Mouse (Mus musculus) kidney, adult 2 months (tissue): ENCODE results near the gene Calml4.

Experiments used
- CTCF ChIP-seq: fragments of 200-500 bp; conservative IDR thresholded peaks from 2 replicates; pipeline ENCODE4 v1.5.1; 2011; ENCODE audit warnings: low read depth, mild to moderate bottlenecking, control low read depth, low read length, moderate library complexity, mixed read lengths; ENCODE audit not compliant: insufficient read depth, insufficient read length
- POLR2A ChIP-seq: fragments of 200-500 bp; IDR thresholded peaks from one replicate; pipeline ENCODE4 v1.6.1; 2011; ENCODE audit warnings: low read depth, low read length, control low read depth

GRCm38 (mm10) chr9:62843356-62844024 is 14.4 kb upstream of the Calml4 start:
- TF ChIP-seq CTCF (no peak), POLR2A (no peak)
